Mouse (Mus musculus) erythroblast, embryonic 14.5 days (primary cell): ENCODE data around the gene Olfr160. TPM values are rescaled to one million over a fixed set of nuclear protein-coding genes. Genes with fewer than 3 reads are reported as not detected.

Source experiments
- H3K27me3 ChIP-seq: 2 replicates; pipeline ENCODE4 v1.6.1; 2012; ENCODE audit warnings: inconsistent platforms; ENCODE audit not compliant: control insufficient read depth
- H3K36me3 ChIP-seq: 2 replicates; pipeline ENCODE4 v1.6.1; 2012; ENCODE audit warnings: mild to moderate bottlenecking, inconsistent platforms; ENCODE audit not compliant: control insufficient read depth
- H3K4me1 ChIP-seq: 2 replicates; pipeline ENCODE4 v1.6.1; 2012; ENCODE audit warnings: inconsistent platforms; ENCODE audit not compliant: control insufficient read depth
- H3K4me3 ChIP-seq: replicated peaks from 2 replicates; pipeline ENCODE3; 2012; ENCODE audit warnings: moderate library complexity, mild to moderate bottlenecking, inconsistent platforms
- H3K9me3 ChIP-seq: 2 replicates; pipeline ENCODE4 v1.6.1; 2012; ENCODE audit warnings: low read length, inconsistent platforms, mixed read lengths; ENCODE audit not compliant: control insufficient read depth
- GATA1 ChIP-seq: IDR thresholded peaks from 2 replicates; pipeline ENCODE4 v1.6.1; 2012; ENCODE audit warnings: low read length, inconsistent platforms, mixed read lengths
- TAL1 ChIP-seq: IDR thresholded peaks from 3 replicates; pipeline ENCODE4 v1.6.1; 2012; ENCODE audit warnings: low read length, inconsistent platforms, mixed read lengths
- polyA plus RNA-seq: library from polyadenylated mRNA; stranded (reverse); fragments of >175 nt; gene quantifications from 2 replicates; pipeline ENCODE4 v1.2.3, GENCODE M21; 2012

The Olfr160 gene
- polyA plus RNA-seq, 1 experiment = not detected

DNA sequence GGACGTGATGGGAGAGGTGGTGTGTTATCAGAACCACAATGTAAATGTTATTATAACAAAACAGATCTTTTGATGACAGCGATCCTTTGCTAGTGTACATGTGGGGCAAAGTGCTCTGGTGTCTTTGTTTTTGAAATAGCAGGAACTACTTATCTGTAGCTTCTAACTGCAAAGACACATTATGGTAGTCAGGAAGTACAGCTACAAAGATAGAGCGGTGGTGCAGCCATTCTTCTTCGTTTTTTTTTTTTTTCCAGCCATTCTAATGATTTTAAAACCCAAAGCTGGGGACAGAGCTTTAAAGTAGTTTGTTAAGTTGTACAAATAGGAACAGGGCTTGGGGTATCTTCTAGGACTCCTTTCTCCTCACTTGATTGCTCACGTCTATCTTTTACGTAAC is 56.6 kb downstream of the Olfr160 start:
- Histone ChIP-seq H3K9me3 (no peaks in the 10 kb centered on the region), H3K27me3 (no peaks in the 10 kb centered on the region), H3K4me1 (peaks cover 23% of the 10 kb centered on the region), H3K36me3 (peaks cover 1% of the 10 kb centered on the region), H3K4me3 (no peak overlapping the region)
- TF ChIP-seq TAL1 (no peak), GATA1 (no peak)

Other genes starting within 250 kb of the Olfr160 start
- 0.21 and 0.63 TPM in 2 replicates for gene Msantd2, start 226.9 kb downstream of the Olfr160 start, polyA plus RNA-seq
- gene Esam, start 188.2 kb downstream of the Olfr160 start, polyA plus RNA-seq = not detected in 2 replicates
- gene Vsig2, start 177.0 kb downstream of the Olfr160 start, polyA plus RNA-seq = not detected in 2 replicates
- 2.9 and 4.5 TPM in 2 replicates for gene Nrgn, start 163.3 kb downstream of the Olfr160 start, polyA plus RNA-seq
- gene Siae, start 160.6 kb downstream of the Olfr160 start, polyA plus RNA-seq = 0.05 TPM in 1 of 2 replicates, not detected in the other
- gene Spa17, start 102.5 kb downstream of the Olfr160 start, polyA plus RNA-seq = 0.21 TPM in 1 of 2 replicates, not detected in the other
- gene Tbrg1, start 58.9 kb downstream of the Olfr160 start, polyA plus RNA-seq = 3.2 and 3.4 TPM in 2 replicates
- not detected in 2 replicates for gene Panx3, start 47.0 kb downstream of the Olfr160 start, polyA plus RNA-seq
- 0.04 TPM in 1 of 2 replicates, not detected in the other for gene Olfr874, start 28.9 kb upstream of the Olfr160 start, polyA plus RNA-seq
- gene Olfr875, start 55.6 kb upstream of the Olfr160 start, polyA plus RNA-seq = not detected in 2 replicates
- 0.03 TPM in 1 of 2 replicates, not detected in the other for gene Olfr876, start 86.8 kb upstream of the Olfr160 start, polyA plus RNA-seq
- not detected in 2 replicates for gene Olfr877, start 138.0 kb upstream of the Olfr160 start, polyA plus RNA-seq
- not detected in 2 replicates for gene Olfr145, start 180.5 kb upstream of the Olfr160 start, polyA plus RNA-seq
- gene Olfr878, start 201.6 kb upstream of the Olfr160 start, polyA plus RNA-seq = not detected in 2 replicates